Mouse (Mus musculus) cerebellum, postnatal 4 days (tissue): ENCODE results near the gene Mrpl24.
"Not testable (repeated sequence)": the region's sequence is repeated elsewhere in the genome, so short reads cannot be mapped to it uniquely, and the experiment has no call there.

ENCODE experiments used
- DNase-seq, 2 experiments: peaks; one replicate each; pipeline ENCODE4 v3.0.0; 2022; ENCODE audit warnings: low spot score in 2 of 2, mixed read lengths in 1 of 2

Gene Mrpl24

DNA sequence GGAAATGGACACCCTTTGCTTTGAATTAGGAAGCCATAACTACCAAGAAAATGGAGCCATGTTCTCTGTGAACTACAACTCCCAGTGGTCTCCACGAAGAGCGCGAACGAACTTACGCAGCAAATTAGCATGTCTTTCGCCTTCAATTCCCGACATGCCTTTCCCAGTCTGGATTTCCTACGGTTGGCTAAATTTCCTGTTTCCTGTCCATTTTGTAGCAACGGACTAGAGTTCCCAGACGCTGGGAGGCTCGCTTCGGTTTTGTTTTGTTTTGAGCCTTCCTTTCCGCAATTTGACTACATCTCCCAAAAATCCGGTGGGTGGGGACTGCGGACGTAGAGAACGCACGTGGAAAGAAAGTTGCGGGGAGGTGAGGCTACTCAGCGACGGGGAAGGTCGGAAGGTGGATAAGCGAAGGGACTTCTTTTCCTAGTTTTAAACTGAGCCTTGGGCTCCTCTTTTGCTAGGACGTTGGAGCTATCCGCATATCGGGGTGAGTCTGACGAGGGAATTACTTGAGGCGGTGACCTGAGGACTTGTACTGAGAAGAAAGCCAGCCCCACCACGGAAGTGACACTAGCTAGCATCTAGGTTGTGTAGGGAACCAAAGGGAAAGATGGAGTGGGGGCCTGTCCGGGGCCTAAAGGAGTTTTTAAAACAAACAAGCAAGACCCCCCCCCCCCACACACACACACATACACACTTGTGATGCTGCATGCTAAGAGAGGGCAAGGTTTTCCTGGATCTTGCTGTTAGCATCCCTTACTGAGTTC, at the start of gene Mrpl24:
Gene Mrpl24, plus strand, starts transcription at position 171 of the 773 bp plus-strand sequence.
- DNase-seq = peak in 1 of 2 experiments; percentile 67

DNA sequence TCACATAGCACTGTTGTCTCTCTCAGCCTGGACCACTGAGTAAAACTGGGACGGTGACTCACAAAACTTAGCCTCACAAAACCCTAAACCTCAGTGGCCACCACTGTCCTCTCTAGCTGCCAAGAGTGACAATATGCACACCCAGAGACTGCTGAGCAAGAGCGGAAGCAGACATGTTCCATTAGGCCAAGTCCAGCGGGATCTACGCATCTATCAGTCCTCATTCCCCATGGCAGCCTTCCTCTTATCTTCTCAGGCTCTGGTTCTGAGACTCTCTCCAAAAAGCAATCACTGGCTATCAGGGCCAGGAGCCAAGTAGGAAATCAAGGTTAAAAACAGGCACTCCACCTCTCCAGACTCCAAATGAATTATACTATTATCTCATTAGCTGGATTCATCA, 41.6 kb upstream of the Mrpl24 start:
- DNase-seq = no peak

DNA sequence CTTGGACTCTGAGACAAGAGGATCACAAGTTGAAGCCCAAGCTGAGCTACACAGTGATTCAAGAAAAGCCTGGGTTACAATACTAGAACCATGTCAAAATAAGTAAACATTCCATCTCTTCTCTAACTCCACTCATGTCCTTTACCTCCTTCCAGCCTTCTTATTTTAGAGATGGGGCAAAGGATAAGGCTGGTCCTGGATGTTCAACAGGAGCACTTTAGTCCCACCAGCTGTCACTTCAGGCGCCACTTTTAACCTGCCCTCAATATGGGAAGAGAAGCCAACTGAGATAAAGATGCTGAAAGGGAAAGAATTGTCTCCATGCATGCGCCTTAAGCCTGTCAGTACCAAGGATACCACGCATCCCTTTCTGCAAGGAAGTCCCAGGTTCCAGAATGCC, 35.0 kb upstream of the Mrpl24 start:
- DNase-seq = no peak

DNA sequence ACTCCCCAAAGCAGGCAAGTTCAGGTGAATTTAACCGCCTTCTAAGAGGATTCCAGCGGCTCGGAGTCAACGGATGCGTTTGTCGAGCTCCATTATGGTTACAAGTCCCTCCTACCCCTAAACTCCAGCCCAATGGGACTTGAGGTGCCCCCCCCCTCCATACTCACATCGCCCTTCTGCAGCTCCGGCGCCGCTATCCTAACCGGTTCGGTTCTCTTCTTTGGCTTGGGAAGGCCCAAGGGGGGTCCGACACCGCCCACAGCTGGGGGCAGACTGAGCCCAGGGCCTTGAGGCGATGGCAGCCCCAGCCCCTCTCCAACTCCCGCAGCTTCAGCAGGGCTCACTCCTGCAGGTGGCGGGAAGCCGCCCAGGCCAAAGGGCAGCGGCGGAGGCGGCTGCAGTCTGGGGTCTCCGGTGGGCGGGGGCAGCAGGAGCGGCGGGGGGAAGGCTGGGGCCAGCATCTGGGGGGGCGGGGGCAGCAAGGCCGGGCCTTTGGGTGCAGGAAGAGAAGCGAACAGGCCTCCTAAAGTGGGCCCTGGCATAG, 34.5 kb upstream of the Mrpl24 start:
- peak; percentile 30 for DNase-seq

DNA sequence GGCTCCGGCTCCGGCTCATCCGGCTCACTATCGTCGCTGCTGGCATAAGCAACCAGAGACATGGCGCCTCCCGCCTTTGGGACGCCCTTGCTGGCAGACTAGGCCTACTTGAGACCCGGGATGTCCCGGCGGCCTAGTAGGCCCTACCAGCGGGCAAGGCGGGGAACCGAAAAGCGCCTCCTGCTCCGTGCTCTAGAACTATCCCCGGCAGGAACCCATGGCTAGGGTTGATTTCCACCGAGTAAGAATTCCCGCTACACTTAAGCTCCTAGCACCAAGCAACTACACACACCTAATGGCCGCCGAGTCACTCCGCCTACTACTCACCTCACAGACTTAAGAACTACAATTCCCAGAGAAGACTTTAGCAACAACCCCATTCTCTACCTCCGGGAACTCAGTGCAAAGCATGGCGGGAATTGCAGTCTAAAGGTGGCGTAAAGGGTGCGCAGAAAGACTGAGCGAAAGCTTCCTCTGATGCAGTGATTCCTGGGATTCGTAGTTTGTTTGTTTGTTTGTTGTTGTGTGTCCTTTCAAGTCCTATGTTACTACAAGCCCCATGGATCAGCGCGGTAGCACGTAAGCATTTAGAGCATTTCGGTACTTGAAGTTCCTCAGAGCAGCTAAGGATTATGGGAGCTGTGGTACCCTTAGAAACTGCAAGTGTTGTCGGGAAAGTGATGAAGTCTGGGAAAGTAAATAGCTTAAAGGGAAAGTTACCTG, 33.9 kb upstream of the Mrpl24 start, which contains the start of gene Prcc:
Gene Prcc, minus strand, starts transcription at position 328 of the 723 bp plus-strand sequence.
- peak; percentile 59 to 82 for DNase-seq

DNA sequence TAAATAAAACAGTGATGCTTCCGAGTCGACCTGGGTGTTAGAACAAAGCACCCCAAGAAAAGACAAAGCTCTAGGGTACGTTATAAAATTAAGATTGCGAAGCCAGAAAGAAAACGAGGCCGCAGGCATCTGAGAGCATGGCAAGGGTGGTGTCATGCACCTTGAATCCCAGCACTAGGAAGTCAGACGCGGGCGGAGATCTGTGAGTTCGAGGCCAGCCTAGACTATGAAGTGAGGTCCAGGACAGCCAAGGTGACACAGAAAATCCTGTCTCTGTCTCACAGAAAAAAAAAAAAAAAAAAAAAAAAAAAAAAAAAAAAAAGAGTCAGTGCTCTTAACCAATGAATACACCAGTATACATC, 33.3 kb upstream of the Mrpl24 start:
- peak in 1 of 2 experiments; percentile 52 for DNase-seq

DNA sequence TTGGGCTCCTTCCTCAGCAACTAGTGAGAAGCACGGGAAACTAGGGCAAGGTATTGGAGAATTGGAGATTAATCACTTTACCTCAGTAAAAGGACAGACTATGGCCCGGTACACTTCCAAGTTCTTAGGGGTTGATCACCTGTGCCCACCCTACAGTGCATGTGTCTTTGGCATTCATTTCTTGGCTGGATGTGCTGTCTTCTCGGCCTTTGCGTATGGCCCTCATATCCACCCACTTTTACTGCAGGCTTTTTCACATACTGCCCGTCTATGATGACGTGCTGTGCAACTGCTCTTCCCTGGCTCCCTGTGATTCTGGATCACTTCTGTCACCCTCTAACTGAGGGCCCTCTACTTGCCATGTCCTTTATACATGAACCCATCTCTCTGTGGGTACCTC, 32.9 kb upstream of the Mrpl24 start:
- DNase-seq = no peak

DNA sequence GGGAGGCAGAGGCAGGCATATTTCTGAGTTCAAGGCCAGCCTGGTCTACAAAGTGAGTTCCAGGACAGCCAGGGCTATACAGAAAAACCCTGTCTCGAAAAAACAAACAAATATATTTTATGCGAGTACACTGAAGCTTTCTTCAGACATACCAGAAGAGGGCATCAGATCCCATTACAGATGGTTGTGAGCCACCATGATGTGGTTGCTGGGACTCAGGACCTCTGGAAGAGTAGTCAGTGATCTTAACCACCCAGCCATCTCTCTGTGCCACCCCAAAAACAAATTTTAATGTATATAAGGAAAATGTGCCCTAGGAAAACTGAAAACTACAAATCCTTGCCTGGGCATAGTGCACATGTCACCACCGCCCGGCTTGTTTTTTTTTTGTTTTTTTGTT, 31.9 kb upstream of the Mrpl24 start:
- DNase-seq = not testable (repeated sequence)

DNA sequence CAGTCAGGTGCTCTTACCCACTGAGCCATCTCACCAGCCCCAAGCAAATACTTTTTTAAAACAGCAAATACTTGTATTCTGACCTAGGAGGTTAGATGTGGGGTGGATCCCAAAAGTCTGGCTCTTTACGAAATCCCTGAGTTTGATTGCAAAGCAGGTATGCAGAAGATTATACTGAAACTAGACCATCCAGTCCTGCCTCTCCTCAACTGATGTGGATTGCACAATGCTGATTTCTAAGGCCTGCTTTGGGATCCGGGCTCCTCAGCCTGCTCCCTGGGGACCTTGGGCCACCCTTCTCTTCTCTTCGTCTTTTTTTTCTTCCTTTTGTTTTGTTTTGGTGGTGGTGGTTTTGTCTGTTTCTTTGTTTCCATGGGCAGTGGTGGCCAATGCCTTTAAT, 27.8 kb upstream of the Mrpl24 start:
- no peak for DNase-seq

DNA sequence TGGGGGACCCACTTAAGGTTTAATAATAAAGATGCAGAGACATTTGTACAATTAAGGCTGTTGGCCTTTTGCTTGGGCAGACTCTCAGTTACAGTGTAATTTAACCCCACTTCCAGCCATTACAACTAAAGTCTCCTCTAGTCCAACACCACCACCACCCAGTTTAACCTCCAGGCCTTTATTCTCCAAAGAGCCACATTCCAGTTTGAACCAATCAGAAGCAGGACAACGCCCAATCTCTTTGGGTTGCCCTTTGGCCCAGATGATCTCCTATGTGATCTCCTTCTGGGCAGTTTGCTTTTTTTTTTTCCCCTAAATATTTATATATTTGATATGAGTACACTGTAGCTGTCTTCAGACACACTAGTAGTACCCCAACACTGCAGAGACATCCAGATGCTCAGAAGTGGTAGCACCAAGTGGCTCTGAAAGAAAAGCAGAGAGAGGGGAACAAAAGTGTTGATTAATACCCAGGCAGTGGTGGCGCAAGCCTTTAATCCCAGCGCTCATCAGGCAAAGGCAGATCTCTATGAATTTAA, 25.9 kb upstream of the Mrpl24 start:
- DNase-seq = no peak

DNA sequence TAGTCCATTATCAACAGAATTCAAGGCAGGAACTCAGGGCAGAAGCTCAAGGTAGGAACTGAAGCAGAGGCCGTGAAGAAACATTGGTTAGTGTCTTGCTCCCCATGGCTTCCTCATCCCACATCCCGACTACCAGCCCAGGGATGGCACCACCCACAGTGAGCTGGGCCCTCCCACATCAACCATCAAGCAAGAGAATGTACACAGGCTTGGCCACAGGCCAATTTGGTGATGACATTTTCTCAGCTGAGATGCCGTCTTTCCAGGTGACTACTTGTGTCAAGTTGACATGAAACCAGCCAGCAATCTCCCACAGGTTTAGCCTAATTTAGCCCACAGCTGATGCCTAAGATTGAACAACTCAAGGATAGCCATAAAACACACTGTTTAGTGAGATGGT, 20.0 kb upstream of the Mrpl24 start:
- DNase-seq = no peak

DNA sequence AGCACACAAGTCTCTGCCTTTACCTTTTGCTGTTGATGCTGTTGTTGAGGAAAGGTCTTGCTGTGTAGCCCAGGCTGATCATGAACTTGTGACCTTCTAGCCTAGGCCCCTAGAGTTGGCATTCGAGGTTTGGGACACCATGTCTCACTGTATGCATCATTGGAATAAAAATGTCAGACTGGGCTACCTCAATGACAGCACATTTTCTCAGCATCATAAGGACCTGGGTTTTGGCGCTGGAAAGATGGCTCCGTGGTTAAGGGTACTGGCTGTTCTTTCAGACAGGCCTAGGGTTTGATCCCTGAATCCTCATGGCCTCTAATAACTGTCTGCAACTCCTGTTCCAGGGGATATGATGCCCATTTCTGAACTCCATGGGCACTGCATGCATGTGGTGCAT, 19.5 kb upstream of the Mrpl24 start:
- DNase-seq = no peak

DNA sequence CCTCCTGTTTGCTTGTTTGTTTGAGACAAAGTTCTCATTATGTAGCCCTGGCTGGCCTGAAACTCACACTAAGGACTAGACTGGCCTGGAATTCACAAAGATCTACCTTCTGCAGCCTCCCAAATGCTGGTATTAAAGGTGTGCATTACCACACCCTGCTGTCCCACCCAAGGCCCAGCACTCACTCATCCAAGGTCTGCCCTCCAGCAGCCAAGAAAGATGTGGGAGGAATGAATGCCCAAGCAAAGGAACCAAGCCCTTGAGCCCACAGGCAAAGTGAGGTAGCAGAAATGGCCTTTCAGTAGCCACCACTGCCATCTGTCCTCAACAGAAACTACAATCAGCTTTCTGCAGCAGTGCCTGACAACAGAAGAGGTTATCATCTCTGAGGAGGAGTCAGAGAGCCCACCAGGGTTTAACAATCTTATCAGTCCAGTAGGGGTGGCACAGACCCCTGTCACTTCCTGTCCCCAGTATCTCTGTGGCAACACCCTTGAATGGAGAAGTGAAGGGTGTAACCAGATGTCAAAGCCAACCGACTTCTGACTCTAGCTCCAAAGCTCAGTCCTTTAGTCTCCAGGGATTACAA, 18.2 kb upstream of the Mrpl24 start:
- no peak for DNase-seq

DNA sequence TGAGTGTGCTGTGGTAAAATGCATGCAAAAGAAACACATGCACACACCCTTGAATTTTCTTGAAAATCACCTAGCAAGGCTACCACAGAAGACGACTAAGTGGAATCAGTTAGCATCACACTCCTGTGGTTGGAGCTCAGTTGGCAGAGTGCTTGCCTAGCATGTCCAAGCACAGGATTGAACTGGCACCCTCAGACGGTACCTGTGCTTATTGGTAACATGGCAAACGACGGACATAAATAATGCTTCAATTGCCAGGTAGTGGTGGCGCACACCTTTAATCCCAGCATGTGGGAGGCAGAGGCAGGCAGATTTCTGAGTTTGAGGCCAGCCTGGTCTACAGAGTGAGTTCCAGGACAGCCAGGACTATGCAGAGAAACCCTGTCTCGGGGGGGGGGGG, 17.3 kb upstream of the Mrpl24 start:
- DNase-seq = not testable (repeated sequence)

DNA sequence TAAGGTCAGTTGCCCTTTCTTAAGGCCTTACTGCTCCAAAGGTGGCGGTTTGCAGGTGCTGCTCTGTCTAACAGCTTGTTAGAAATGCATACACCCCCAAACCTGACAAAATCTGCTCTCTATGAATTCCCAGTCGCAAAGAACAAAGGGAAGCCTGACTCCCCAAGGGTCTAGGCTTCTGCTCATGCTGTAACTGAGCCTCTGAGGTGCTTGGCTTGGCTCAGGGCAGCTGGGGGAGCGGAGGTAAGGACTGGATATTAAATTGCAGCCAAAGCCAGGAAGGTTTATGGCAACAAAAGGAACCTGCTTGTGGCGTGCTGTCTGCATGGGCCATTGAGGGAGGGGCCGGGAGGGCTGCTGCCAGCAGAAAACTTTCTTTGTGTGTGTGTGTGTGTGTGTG, 15.5 kb upstream of the Mrpl24 start:
- DNase-seq = no peak

DNA sequence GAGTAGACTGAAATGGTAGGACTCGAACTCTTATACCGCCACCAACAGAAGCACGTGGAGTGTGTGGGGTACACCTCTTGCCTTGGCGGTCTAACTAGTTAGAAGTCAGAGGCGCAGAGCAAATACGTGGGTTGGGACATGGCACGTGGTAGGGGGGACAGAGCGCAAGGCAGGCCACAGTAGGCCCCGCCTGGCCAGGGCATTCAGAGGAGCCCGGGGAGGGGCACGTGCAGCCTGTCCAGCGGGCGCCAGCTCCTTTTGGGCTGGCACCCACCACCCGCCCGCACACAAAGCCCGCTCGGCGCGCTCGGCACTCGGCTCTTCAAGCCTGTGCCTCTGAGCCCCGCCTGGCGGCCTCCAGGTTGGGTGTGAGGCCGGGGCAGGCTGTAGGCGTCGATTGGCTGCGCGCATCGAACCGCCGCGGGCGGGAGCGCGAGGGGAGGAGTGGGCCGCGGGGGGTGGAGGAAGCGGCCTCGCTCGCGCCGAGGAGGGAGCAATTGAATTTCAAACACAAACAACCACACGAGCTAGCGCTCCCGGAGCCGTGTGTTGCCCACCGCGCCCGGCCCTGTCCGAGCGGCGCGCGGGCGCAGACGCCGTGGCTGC, 13.3 kb upstream of the Mrpl24 start, which contains the start of gene Hdgf:
Gene Hdgf, plus strand, starts transcription at position 442 of the 606 bp plus-strand sequence.
- peak; percentile 84 to 93 for DNase-seq

DNA sequence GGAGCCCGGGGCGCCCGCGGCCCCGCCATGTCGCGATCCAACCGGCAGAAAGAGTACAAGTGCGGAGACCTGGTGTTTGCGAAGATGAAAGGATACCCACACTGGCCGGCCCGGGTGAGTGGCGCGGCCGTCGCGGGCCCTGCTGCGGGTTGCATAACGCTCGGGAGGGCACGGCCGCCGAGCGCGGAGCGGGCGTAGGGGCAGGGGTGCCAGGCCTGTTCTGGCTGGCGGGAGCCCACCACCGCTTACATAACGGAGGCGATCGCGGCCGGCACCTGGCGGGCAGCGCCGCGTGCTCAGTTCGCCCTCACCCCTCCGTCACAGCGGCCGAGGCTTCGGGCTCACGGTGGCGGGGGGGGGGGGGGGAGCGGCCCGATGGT, 12.7 kb upstream of the Mrpl24 start:
- DNase-seq = peak in 1 of 2 experiments; percentile 56

DNA sequence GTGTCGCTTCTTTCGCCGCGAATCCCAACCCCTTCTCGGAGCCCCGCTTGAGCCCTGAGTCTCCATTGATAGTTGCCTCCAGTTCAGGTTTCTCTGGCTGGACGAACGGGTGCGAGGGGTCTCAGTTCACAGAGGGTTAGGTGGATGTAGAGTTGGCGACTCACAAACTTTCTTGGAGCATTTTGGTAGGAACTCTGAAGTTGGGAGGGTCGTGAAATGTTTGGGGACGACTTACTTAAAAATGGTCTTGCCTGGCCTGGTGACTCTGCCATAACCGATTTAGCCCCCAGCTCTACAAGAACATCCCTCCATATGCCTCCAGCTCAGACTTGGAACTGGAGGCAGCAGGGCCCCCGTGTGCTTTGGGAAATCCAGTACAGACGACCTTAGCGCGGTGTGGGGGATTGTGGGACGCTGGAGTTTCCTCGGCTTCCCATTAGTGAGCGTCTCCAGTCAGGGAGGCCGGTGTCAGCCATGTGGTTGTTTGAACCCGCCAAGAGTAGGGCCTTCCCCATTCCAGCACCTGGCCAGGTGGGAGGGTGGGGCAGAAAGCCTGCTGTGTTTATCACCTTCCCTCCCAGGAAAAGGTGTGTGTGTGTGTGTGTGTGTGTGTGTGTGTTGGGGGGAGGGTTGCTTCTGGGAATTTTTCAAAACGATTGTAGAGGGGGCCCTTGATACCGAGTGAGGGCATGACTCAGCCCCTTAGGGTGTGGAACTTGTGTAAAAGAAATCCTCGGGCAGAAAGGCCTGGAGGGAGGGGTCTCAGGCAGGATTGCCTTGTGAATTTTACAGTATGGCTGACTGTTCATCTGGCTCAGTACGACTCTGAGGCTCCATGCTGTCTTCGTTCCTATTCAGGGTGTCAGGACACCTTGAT, 12.1 kb upstream of the Mrpl24 start:
- DNase-seq = no peak

DNA sequence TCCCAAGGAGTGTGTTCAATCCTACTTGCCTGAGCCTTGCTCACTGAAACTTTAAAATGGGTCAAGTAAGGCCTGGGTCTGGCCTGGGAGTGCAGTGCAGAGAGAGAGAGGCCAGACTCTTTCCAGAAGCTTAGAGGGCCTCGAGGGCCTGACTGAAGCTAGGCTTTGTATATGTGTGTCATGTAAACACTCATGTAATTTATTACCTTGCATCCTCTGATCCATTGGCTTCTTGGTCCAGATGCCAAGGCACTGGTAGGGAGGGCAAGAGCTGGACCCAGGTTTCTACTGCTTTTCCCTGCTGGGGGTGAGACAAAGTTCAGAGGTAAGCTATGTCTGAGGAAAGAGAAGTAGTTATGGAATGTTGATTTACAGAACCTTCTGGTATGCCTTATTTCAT, 11.4 kb upstream of the Mrpl24 start:
- no peak for DNase-seq

DNA sequence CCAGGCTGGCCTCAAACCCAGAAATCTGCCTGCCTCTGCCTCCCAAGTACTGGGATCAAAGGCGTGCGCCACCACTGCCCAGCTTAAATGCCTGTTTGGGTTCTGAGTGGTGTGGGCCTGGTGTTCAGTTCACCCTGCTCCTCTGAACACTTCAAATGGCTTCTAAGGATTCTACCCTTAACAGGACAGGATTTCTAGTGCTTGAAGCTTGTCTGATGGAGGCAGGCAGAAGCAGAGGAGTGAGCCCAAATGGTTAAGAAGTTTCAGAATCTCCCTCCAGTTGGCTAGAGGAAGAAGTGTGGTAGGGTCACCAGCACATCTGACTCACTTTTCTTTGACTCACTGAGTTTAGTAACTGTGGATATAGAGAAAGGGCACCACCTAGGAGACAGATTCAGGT, 9.9 kb upstream of the Mrpl24 start:
- DNase-seq = no peak

DNA sequence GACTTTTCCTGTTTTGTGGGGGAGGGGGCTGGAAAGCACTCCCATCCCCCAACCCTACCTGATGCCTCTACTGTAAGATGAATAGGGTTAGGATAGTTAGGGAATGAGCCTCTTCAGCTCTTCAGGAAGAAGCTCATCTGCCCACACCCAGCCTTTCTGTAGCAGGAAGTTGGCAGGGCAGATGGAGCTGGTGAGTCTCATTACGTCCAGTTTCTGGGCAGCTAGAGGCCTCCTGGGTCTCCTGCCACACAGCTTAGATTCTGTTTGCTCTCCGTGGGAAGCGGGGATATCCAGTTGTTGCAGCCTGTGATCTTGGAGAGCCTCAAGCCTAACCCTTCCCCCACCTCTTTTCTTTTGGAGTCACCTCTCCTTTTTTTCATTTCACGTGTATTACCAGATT, 9.4 kb upstream of the Mrpl24 start:
- no peak for DNase-seq
